Comparison of ENCODE assay signal across 21 mouse cellular contexts in genomic region chr11:10153836-10154235, GRCm38 (mm10).
A peak's percentile ranks its signal among the peaks of the same experiment; 100 is the strongest.
DNase-seq lines count a peak whose midpoint lies in the region; ATAC-seq and TF ChIP-seq lines count a peak whose summit lies in the region.
"Had no signal": no experiment of that assay in that cellular context is flagged by ENCODE, and none has a peak within 500 bp of the region (broad histone marks: within the 10 kb centered on the region; RNA-seq: fewer than 3 reads in every experiment).

No protein-coding gene starts in this region.

- no peaks in the 10 kb centered on the region for H3K9me3 ChIP-seq in forebrain, embryonic 15.5 days
- H3K9me3 ChIP-seq in forebrain, embryonic 10.5 days = no peaks in the 10 kb centered on the region
- H3K9me3 ChIP-seq: heart, embryonic 12.5 days; liver, embryonic 12.5 days; neural tube, embryonic 12.5 days had no signal

- H3K4me2 ChIP-seq in forebrain, embryonic 15.5 days (replicated peaks) = no peak overlapping the region
- H3K4me2 ChIP-seq: heart, embryonic 12.5 days; liver, embryonic 12.5 days; lung, embryonic 14.5 days; midbrain, embryonic 11.5 days; neural tube, embryonic 12.5 days had no signal

- no peaks in the 10 kb centered on the region for H3K36me3 ChIP-seq in forebrain, embryonic 15.5 days
- H3K36me3 ChIP-seq in forebrain, embryonic 10.5 days (replicated peaks) = no peaks in the 10 kb centered on the region
- H3K36me3 ChIP-seq: heart, embryonic 12.5 days; liver, embryonic 12.5 days; neural tube, embryonic 12.5 days had no signal

- no peaks in the 10 kb centered on the region for H3K4me1 ChIP-seq in forebrain, embryonic 15.5 days
- no peaks in the 10 kb centered on the region for H3K4me1 ChIP-seq in forebrain, embryonic 10.5 days
- H3K4me1 ChIP-seq: heart, embryonic 12.5 days; liver, embryonic 12.5 days; neural tube, embryonic 12.5 days had no signal

- no peak overlapping the region for H3K27ac ChIP-seq in forebrain, embryonic 15.5 days (replicated peaks)
- no peak overlapping the region for H3K27ac ChIP-seq in forebrain, embryonic 10.5 days
- no peak overlapping the region for H3K27ac ChIP-seq in gastrocnemius, adult 2 months
- H3K27ac ChIP-seq: liver, embryonic 12.5 days; neural tube, embryonic 12.5 days had no signal

- ATAC-seq in forebrain, embryonic 15.5 days (replicated peaks) = peak; percentile 38; the same call in 1 of the 2 replicates
- ATAC-seq: hindbrain, embryonic 16.5 days; liver, embryonic 12.5 days had no signal

- no peak for DNase-seq in forebrain, embryonic 10.5 days (ENCODE audit: extremely low spot score, low spot score)
- peak; percentile 3 for DNase-seq in brain, embryonic 14.5 days (ENCODE audit: low read depth)
- DNase-seq in layer of hippocampus, adult 8-10 months (ENCODE audit: low spot score in 2 of 2) = peak; percentile 22 to 30
- peak; percentile 13 to 34 for DNase-seq in left cerebral cortex, postnatal 36 days (ENCODE audit: low spot score in 2 of 2)
- no peak for DNase-seq in adrenal gland, postnatal 14 days
- DNase-seq in gastrocnemius, adult 2 months = no peak
- no peak for DNase-seq in gastrocnemius, postnatal 25 days
- DNase-seq: adrenal gland, adult 8-10 months; cerebellum, adult 9-11 months; kidney, adult 11 months; kidney, postnatal 14 days; lung, embryonic 14.5 days; lung, postnatal 4 days; thymus, adult 2 months had no signal

- no peak overlapping the region for H3K9ac ChIP-seq in forebrain, embryonic 15.5 days (replicated peaks)
- H3K9ac ChIP-seq: heart, embryonic 12.5 days; liver, embryonic 12.5 days; lung, embryonic 14.5 days; neural tube, embryonic 12.5 days had no signal

- H3K27me3 ChIP-seq in forebrain, embryonic 15.5 days = no peaks in the 10 kb centered on the region
- no peaks in the 10 kb centered on the region for H3K27me3 ChIP-seq in forebrain, embryonic 10.5 days (ENCODE audit: poor library complexity, severe bottlenecking)
- H3K27me3 ChIP-seq: CH12.LX; heart, embryonic 12.5 days; liver, embryonic 12.5 days; neural tube, embryonic 12.5 days had no signal

- no peak for TF ChIP-seq POLR2A in brain, embryonic 14.5 days (IDR thresholded peaks at IDR 0.05; ENCODE audit: borderline replicate concordance, extremely low read depth, insufficient read depth, insufficient read length, poor library complexity, severe bottlenecking)

- TF ChIP-seq CTCF in brain, embryonic 14.5 days (IDR thresholded peaks at IDR 0.05; ENCODE audit: borderline replicate concordance, extremely low read depth, insufficient read depth, insufficient read length) = no peak
- no peak for TF ChIP-seq CTCF in gastrocnemius, adult 2 months (IDR thresholded peaks at IDR 0.05)

- H3K4me3 ChIP-seq in forebrain, embryonic 15.5 days = no peak overlapping the region
- no peak overlapping the region for H3K4me3 ChIP-seq in forebrain, embryonic 10.5 days
- no peak overlapping the region for H3K4me3 ChIP-seq in gastrocnemius, adult 2 months
- H3K4me3 ChIP-seq: heart, embryonic 12.5 days; liver, embryonic 12.5 days; neural tube, embryonic 12.5 days had no signal

- intact Hi-C loops in left cerebral cortex, postnatal 36 days (cut with DNase I) = no loop called here
- intact Hi-C loops in gastrocnemius, adult 2 months (cut with DNase I) = no loop called here

Comparison
In these comparisons a context has a peak if more than half of its experiments do, and no peak if none do; other contexts are left out.
1. DNase-seq: peak in brain, embryonic 14.5 days (single experiment), layer of hippocampus, adult 8-10 months (2 of 2) and left cerebral cortex, postnatal 36 days (2 of 2); none in forebrain, embryonic 10.5 days (single experiment), adrenal gland, postnatal 14 days (single experiment), gastrocnemius, adult 2 months (single experiment) and gastrocnemius, postnatal 25 days (single experiment).